Mouse (Mus musculus): ENCODE measurements around the gene Btbd2.

Btbd2 gene

GRCm38 (mm10) chr10:80646936-80647335, 9.9 kb downstream of the Btbd2 start:
- no peak for DNase-seq (ENCODE audit: low spot score in 2 of 2)

DNA sequence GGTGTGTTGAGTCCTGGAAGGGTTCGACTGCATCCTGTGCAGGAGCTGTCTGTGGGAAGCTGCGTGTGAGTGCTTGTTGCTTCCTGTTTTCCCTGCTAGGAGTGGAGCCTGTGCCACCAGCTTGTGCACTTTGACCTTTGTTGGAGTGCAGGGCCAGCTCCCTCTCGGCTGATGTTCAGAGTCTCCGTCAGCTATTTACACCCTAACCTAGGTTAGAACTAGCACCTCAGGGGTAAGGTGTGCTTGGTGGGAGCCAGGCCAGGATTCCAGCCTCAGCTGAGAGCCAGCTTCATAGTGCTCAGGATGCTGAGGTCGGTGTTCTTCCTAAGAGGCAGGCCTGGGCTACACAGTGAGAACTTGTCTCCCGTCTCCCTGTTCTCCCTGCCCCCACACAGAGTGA, 21.5 kb downstream of the Btbd2 start:
- DNase-seq (ENCODE audit: low spot score in 2 of 2), result no peak

DNA sequence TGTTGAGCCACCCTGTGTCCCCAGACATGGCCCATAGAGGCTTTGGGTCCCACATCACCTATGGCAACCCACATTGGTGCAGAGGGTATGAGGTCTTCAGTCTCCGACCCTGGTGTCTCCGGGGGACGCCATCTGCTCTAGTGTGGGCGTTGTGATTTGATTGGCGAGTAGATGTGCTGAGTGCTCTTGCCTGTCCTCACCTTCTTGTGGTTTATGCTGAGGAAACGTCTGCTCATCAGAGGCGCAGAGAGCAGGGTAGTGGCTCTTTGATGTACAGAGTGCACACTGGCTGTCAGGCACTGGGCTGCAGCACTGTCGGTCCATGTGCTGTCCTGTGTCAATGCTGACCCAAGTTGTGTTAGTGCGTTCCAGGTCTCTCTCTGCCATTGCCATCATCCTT, 27.9 kb downstream of the Btbd2 start:
- DNase-seq (ENCODE audit: low spot score in 2 of 2), result no peak

DNA sequence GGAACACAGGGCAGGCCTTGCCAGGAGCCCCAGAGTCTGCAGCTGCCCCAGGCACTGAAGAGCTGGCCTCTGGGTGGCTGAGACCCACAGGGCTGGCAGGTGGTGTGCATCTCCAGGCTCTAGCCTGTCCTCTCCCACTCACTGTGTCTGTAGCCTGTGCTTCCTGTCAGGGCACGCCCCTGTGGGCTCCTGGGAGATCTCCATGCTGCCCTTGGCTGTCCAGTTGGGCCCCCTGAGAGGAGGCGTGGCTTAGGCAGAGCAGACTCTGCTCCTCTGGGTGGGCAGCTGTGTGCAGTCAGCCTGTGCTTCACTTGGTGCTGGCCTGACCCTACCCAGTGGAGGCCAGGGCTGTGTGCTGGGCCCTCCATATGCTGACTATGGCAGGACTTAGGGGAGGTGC, 29.2 kb downstream of the Btbd2 start:
- DNase-seq (ENCODE audit: low spot score in 2 of 2), result no peak

DNA sequence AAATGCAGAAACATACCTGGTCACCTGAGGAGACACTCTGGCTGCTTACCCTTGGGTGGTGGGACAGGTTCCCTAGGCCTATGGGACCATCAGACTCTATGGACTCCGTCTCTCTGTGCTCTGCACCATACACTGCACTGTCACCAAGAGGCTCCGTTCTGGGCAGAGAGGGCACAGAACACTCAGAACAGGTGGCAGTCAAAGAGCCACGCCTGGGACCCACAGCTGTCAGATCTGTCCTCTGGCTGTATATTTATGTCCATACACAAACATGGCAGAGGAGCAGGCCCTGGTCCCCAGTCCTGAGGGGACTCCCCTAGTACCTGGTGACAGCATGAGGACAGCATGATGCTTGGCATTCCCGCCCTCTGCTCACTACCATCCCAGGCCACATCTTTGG, 31.1 kb downstream of the Btbd2 start:
- DNase-seq (ENCODE audit: low spot score in 2 of 2), result no peak

- no peak for DNase-seq (ENCODE audit: low spot score in 2 of 2)
Observed at GRCm38 (mm10) chr10:80623457-80624191, 33.2 kb downstream of the Btbd2 start.

DNA sequence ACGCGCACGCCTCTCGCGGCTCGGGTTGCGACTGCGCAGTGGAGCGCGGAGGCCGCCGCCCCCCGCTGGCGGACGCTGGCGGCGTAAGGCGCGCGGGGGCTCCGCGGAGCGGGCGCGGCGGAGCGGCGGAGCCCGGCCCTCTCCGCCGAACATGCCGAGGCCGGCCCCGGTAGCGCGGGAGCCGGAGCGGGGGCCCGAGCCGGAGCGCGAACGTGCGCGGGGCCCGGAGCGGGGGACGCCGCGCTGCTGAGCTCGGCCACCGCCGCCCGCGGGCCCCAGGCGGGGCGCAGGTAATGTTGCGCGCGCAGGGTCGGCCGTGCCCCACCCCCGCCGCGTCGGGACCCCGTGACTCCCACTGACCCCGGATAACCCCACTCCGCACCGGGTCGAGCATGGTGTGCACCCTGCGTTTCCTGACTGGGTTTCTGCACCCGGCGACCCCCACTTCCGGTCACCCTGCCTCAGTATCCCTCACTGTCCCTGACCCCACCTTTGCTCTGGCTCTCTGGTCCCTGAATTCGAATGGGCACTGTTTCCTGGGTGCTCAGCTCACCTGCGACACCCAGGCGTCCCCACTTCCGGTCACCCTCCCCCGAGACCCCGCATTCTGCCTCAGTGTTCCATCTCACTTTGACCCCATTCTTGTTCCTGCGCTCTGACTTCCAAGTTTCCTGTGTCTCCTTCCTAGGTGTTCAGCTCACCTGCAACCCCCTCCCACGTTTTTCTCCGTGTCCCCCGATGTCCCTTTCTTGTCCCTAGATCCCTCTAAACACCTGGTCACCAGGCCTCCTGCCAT, 34.0 kb downstream of the Btbd2 start, which contains the start of gene Csnk1g2:
Gene Csnk1g2 (plus strand): TSS at position 178 of the 796 bp plus-strand sequence.
- DNase-seq (ENCODE audit: low spot score in 2 of 2), result peak; percentile 68 to 72

DNA sequence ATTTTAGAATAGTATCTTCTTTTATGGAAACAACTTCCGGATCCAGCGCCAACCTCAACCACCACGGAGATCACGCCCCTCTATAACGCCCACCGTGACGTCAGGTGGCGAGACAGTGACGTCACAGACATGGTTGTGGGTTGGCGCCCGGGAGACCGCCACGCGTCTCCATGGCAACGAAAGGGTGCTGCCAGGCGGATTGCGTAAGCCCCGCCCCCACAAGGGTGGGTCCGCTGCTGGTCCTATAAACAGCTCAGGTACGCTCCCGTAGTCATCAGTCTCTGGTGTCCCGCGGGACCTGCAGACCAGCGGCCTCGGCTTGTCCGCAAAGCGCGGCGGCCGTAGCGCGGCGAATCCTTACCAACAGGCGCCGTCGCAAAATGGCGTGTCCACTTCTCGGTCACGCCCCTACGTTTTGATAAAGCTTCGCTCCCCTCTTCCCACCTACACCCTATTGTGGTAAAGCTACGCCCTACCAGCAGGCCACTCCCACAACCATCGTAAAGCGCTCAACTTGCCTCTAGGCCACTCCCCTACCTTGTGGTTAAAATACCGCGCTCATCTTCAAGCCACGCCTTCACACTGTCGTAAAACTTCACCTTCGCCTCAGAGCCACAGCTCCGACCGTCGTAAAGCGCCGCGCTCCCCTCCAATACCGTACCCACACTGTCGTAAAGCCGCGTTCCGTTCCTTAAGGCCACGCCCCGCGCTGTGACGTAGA, 34.8 kb downstream of the Btbd2 start:
- peak; percentile 99 for DNase-seq (ENCODE audit: low spot score in 2 of 2)

- DNase-seq (ENCODE audit: low spot score in 2 of 2), result no peak
Observed at GRCm38 (mm10) chr10:80621690-80621939, 35.3 kb downstream of the Btbd2 start.

GRCm38 (mm10) chr10:80620796-80621689, 35.8 kb downstream of the Btbd2 start:
- peak in 1 of 2 experiments; percentile 41 for DNase-seq (ENCODE audit: low spot score in 2 of 2)

GRCm38 (mm10) chr10:80620365-80620764, 36.5 kb downstream of the Btbd2 start:
- no peak for DNase-seq (ENCODE audit: low spot score in 2 of 2)

DNA sequence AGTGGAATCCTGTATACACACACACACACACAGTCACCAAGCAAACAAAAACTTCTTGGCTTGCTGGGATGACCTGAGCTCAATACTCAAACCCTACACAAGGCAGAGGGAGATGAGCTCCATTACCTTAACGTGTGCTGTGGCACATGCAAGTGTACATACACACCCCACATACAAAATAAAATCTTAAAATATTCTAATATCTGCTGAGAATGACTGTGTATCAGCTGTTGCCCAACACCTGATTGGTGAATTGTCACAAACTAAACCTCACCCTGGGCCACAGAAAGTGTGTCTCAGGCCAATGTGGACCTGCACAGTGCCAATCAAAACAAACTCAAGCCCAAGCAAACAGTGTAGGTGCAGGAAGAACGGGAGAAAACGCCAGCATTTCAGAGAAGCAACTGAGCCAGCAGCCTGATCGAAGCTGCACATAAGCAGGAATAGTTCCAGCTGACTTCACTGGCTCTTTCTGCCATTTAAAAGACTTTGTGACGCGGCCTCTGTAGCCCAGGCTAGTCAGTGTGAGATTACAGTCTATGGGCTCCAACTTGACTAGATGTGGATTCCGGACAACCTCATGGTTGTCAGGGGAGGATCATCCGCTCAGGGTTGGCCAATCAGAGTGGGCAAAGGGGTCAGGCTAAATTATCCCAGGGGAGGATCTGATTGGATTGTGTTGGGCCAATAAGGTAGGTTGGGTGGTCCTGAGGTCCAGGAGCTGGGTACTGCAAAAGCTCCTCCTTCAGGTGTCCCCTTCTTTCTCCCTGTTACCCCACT, 37.2 kb downstream of the Btbd2 start:
- no peak for DNase-seq (ENCODE audit: low spot score in 2 of 2)

DNA sequence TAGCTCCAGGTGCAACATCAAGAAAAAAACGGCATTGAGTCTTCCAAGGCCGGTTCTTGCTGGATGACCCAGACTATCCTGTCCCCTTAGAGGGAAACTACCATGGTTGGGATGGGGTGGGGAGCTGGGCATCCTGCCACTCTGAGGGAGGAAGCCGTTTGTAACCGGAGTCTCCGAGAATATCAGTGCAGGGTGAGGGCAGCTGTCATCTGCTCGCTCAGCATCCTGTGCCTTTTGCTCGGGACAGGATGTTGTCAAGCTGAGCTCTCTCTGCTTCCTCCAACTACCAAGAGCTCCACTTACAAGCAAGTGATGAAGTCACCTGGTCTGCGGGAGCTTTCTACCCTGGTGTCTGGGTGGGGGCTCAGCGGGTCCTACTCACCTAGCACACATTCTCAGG, 38.7 kb downstream of the Btbd2 start:
- DNase-seq (ENCODE audit: low spot score in 2 of 2), result no peak

DNA sequence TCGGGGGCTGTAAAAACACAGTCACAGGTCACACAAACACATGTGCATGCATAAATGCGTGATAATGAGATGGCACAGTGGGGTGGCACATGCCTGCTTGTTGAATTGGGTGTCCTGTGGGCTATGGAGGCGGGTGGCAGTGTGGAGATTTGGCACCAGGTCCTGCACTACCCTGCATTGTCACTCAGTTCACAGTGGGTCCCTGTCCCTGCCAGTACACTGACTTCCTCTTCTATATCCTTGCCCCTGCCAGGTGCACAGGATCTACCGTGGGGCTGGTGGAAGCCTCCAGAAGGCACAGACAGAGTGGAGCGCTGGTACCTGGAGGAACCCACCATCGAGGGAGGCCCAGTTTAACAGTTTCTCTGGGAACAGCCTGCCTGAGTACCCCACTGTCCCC, 42.5 kb downstream of the Btbd2 start:
- no peak for DNase-seq (ENCODE audit: low spot score in 2 of 2)

DNA sequence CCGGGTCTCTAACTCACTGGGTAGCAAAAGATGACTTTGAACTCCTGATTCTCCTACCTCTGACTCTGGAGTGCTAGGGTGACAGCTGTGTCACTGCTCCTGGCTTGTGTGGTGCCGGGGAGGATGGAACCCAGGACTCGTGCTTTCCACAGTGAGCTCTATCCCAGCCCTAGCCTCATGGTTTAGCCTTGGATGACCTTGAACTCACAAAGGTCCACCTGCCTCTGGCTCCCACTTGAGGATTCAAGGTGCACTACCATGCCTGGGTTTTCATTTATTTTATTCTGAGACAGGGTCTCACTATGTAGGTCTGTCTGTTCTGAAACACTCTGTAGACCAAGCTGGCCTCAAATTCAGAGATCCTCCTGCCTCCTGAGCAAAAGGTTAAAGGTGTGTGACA, 43.0 kb downstream of the Btbd2 start:
- DNase-seq (ENCODE audit: low spot score in 2 of 2), result no peak

DNA sequence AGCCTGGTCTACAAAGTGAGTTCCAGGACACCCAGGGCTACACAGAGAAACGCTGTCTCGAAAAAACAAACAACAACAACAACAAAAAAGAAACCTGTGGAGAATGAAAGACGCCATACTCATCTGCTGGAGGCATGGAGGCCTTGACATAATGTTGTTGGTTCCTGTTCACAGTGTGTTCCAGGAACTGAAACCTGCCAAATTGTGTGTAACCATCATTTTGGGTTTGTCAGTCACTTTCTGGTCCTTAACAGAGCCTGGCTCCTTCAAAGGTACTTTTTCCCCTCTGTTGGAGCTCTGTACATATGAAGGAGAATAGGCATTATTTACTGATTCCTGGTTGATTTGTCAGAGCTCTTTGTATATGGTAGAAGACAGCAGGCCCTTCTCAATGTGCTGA, 45.0 kb downstream of the Btbd2 start:
- DNase-seq (ENCODE audit: low spot score in 2 of 2), result no peak

DNA sequence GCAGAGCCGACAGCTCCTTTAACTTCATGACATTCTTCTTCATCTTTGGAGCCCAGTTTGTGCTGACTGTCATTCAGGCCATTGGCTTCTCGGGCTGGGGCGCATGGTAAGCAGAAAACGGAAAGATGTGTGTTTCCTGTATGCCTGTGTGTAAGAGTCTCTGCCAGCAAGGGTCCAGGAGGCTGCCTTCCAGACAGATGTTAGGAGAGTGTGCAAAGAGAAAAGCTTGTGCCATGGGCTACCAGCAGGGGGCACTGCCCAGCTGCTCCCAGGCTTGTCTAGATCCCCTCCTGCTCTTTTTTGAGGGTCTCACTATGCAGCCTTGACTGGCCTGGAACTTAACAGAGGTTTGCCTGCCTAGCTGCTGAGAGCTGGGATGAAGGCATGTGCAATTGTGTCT, 45.8 kb downstream of the Btbd2 start:
- no peak for DNase-seq (ENCODE audit: low spot score in 2 of 2)

DNA sequence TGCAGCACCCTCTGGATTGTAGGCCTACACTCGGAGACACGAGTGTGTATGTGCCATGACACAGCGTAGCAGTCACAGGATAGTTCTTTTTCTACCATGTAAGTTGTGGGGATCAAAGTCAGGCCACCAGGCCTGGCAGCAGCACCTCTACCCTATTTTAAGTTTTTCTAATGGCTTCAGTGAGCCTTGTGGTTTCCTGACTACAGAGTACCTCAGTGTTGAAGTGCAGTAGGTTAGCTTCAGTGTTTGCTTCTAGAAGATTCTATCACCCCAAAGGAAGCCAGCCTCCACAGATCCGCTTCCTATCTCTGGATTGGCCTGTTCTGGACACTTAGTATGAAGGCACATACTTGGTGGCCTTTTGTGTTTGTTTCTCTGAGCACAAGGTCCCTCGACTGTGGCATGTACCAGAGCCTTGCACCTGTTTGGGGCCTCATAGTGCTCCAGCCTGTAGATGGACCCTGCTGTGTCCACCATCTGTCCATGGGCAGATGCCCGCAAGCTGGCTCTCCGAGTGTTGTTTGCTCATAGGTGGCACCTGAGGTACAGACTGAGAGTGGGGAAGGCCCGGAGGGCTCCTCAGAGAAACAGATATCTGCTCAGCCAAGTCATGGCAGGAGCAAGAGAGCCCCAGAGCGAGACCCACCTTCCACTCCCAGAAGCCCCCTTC, 46.6 kb downstream of the Btbd2 start:
- no peak for DNase-seq (ENCODE audit: low spot score in 2 of 2)

DNA sequence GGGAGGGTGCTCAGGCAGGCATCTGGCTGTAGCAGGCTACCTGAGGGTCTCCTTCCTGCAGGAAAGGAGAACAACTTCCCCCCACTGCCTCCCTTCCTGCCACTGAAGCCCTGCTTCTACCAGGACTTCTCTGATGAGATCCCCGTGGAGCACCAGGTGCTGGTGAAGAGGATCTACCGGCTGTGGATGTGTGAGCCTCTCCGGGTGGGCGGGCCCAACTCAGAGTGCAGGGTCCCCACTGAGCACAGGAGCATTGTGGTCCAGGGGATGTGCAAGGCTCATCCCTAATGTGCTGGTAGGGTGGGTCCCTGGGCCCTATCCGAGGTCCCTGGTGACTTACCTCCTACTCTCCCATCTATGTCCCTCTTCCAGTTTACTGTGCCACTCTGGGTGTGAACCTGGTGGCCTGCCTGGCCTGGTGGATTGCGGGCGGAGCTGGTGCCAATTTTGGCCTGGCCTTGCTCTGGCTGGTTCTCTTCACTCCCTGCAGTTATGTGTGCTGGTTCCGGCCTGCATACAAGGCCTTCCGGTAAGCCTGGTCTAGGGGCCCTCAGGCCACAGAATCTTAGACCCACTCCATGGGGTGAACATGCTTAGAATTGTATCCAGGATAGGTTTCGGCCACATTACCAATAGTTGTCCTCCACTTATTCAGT, 47.5 kb downstream of the Btbd2 start:
- no peak for DNase-seq (ENCODE audit: low spot score in 2 of 2)

- no peak for DNase-seq (ENCODE audit: low spot score in 2 of 2)
Observed at GRCm38 (mm10) chr10:80608435-80608834, 48.4 kb downstream of the Btbd2 start.

Measured in frontal cortex, postnatal 10 days (tissue).